Mouse (Mus musculus) C2C12 (cell line): ENCODE results near the gene Hgd.

Source experiments
- CEBPB ChIP-seq: IDR thresholded peaks from one replicate; pipeline ENCODE4 v1.6.1; 2011; ENCODE audit warnings: low read depth, mild to moderate bottlenecking, control low read depth, moderate library complexity
- CTCF ChIP-seq: IDR thresholded peaks from one replicate; pipeline ENCODE4 v1.5.1; 2011; ENCODE audit not compliant: control insufficient read depth, insufficient read depth, insufficient read length
- FOSL1 ChIP-seq: IDR thresholded peaks from one replicate; pipeline ENCODE4 v1.8.0; 2011; ENCODE audit warnings: mild to moderate bottlenecking, low read length; ENCODE audit not compliant: poor library complexity, insufficient read depth, severe bottlenecking
- MYOG ChIP-seq: IDR thresholded peaks from one replicate; pipeline ENCODE4 v1.6.1; 2011; ENCODE audit not compliant: control insufficient read depth, insufficient read length; ENCODE audit errors: extremely low read depth

- TF ChIP-seq CTCF (no peak), MYOG (no peak), FOSL1 (no peak), CEBPB (no peak)
Observed at GRCm38 (mm10) chr16:37670666-37671283, 90.8 kb downstream of the Hgd start.
